In the genomic region with DNA sequence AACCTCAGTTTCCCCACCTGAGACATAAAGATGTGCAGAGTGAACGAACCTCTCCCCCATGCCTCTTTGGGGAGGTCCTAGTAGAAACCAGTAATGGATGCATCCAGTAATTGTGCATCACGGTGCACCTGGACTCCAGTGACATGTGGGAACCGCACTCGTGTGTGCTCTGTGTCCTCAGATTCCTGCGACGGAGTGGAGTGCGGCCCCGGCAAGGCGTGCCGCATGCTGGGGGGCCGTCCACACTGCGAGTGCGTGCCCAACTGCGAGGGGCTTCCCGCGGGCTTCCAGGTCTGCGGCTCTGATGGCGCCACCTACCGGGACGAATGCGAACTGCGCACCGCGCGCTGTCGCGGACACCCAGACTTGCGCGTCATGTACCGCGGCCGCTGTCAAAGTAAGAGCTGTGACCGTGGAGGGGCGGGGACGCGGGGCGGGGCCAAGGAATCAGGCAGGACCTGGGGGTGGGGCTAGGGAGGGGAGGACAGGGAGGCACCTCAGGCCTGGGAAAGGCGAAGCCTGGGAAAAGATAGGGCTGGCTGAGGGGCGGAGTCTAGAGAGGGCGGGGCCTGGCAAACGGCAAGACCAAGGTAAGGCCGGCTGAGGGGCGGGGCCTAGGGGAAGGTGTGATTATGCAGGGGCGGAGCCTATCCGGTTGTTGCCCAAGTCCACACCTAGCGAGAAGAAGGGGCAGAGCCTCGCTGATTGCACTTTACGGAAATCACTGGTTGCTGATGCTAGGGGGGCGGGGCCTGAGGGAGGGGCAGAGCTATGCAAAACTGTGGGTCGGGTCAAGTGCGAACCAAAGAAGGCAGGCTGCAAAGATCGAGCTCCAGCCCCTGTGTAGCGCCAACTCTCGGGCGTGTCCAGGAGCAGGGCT, we compare ENCODE assay signal across 8 mouse cellular contexts. TPM values are rescaled to one million over a fixed set of nuclear protein-coding genes. Genes with fewer than 3 reads are reported as not detected.
A peak's percentile ranks its signal among the peaks of the same experiment; 100 is the strongest.
DNase-seq lines count a peak whose midpoint lies in the region; ATAC-seq and TF ChIP-seq lines count a peak whose summit lies in the region.

No protein-coding gene starts in this region.

- H3K4me1 ChIP-seq in ES-Bruce4 (ENCODE audit: control insufficient read depth, insufficient read depth, low read length) = no peaks in the 10 kb centered on the region
- H3K4me1 ChIP-seq in forebrain, embryonic 15.5 days = peaks cover 25% of the 10 kb centered on the region
- H3K4me1 ChIP-seq in lung, adult 2 months (ENCODE audit: control insufficient read depth, insufficient read depth, low read length) = peaks cover 9% of the 10 kb centered on the region

- H3K36me3 ChIP-seq in ES-Bruce4 (ENCODE audit: control insufficient read depth, insufficient read depth, low read length, poor library complexity, severe bottlenecking) = no peaks in the 10 kb centered on the region
- no peaks in the 10 kb centered on the region for H3K36me3 ChIP-seq in forebrain, embryonic 15.5 days

- 2% methylated on average over 55 of the region's 55 CpGs for WGBS in forebrain, embryonic 15.5 days
- WGBS in lung, adult 2 months = 2% methylated on average over 52 of the region's 55 CpGs

- peak; percentile 26; the same call in 1 of the 2 replicates for TF ChIP-seq EP300 in ES-Bruce4 (IDR thresholded peaks at IDR 0.05; ENCODE audit: insufficient read depth, low read depth, low read length)

- H3K4me3 ChIP-seq in ES-Bruce4 (ENCODE audit: low read depth, low read length) = peak overlapping the region; percentile 73
- peak overlapping the region; percentile 43 for H3K4me3 ChIP-seq in forebrain, embryonic 15.5 days
- H3K4me3 ChIP-seq in lung, adult 2 months (replicated peaks; ENCODE audit: extremely low read depth, low read depth, low read length) = peak overlapping the region; percentile 66

- ATAC-seq in forebrain, embryonic 15.5 days (replicated peaks) = peak; percentile 90
- peak; percentile 81 for ATAC-seq in neutrophil, adult 5-6 weeks (ENCODE audit: extremely low read depth, insufficient number of reproducible peaks, low FRiP score, poor library complexity, severe bottlenecking)

- no peak overlapping the region for H3K9ac ChIP-seq in ES-Bruce4 (ENCODE audit: low read depth, poor library complexity, severe bottlenecking)
- peak overlapping the region; percentile 28; the same call in 1 of the 2 replicates for H3K9ac ChIP-seq in forebrain, embryonic 15.5 days (replicated peaks)

- peak; percentile 79 for TF ChIP-seq CTCF in ES-Bruce4 (IDR thresholded peaks at IDR 0.05; ENCODE audit: low read depth, low read length)
- peak; percentile 65 for TF ChIP-seq CTCF in lung, adult 2 months (IDR thresholded peaks at IDR 0.05; ENCODE audit: insufficient read depth, low read length)

- no peak overlapping the region for H3K27ac ChIP-seq in ES-Bruce4 (ENCODE audit: insufficient read depth, low read length)
- no peak overlapping the region for H3K27ac ChIP-seq in forebrain, embryonic 15.5 days (replicated peaks)

- H3K27me3 ChIP-seq in ES-Bruce4 (ENCODE audit: control insufficient read depth, insufficient read depth, low read length, poor library complexity, severe bottlenecking) = no peaks in the 10 kb centered on the region
- H3K27me3 ChIP-seq in forebrain, embryonic 15.5 days = peaks cover 52% of the 10 kb centered on the region

- H3K4me2 ChIP-seq in forebrain, embryonic 15.5 days (replicated peaks) = peak overlapping the region; percentile 67

- TF ChIP-seq POLR2A in ES-Bruce4 (IDR thresholded peaks at IDR 0.05; ENCODE audit: insufficient read depth, low read length) = no peak
- TF ChIP-seq POLR2A in lung, adult 2 months (IDR thresholded peaks at IDR 0.05; ENCODE audit: borderline replicate concordance, extremely low read depth, low read depth, low read length) = peak; percentile 27; the same call in 1 of the 2 replicates

- DNase-seq in cerebellum, adult 11-12 months = peak; percentile 99
- peak; percentile 86 for DNase-seq in heart, postnatal 25 days (ENCODE audit: low spot score)
- DNase-seq in layer of hippocampus, adult 18-20 months (ENCODE audit: low spot score in 2 of 2) = peak; percentile 94 to 98
- peak; percentile 99 for DNase-seq in lung, adult 2 months
- peak; percentile 85 to 90 for DNase-seq in thymus, adult 18-20 months

- intact Hi-C loops in heart, postnatal 25 days (cut with DNase I) = no loop called here

- H3K9me3 ChIP-seq in ES-Bruce4 (replicated peaks; ENCODE audit: control insufficient read depth, insufficient read depth, low read length, poor library complexity, severe bottlenecking) = no peaks in the 10 kb centered on the region
- no peaks in the 10 kb centered on the region; the same call in 1 of the 2 replicates for H3K9me3 ChIP-seq in forebrain, embryonic 15.5 days

RNA-seq across cellular contexts. Expression of gene Fstl3, which starts 3.0 kb away (rescaled TPM):
- polyA plus RNA-seq in ES-Bruce4 (2011; ENCODE audit: insufficient read depth, insufficient read length, low read depth, missing spikeins) = 7.7 TPM in 2 replicates
- 0.83 and 0.84 TPM in 2 replicates for polyA plus RNA-seq in forebrain, embryonic 15.5 days (2015; fragmentation: Nextera tagmentation; extraction: Ambion mirVana)
- 1 to 10 TPM; 2.9 to 4.2 TPM for total RNA-seq in heart, postnatal 25 days (2021)
- 1 to 10 TPM; 1.8 to 2.5 TPM for total RNA-seq in layer of hippocampus, adult 18-20 months (2021)
- 65.8 and 72.7 TPM in 2 replicates for polyA plus RNA-seq in lung, adult 2 months (2012; rRNA removed)
- total RNA-seq in neutrophil, adult 5-6 weeks (2017) = 1.0 and 2.6 TPM in 2 replicates

RNA-seq across cellular contexts. Expression of gene Prss57, which starts 10.7 kb away (rescaled TPM):
- polyA plus RNA-seq in ES-Bruce4 (2011; ENCODE audit: insufficient read depth, insufficient read length, low read depth, missing spikeins) = not detected in 2 replicates
- 0.25 and 0.43 TPM in 2 replicates for polyA plus RNA-seq in forebrain, embryonic 15.5 days (2015; fragmentation: Nextera tagmentation; extraction: Ambion mirVana)
- total RNA-seq in heart, postnatal 25 days (2021) = not detected
- under 1 TPM; 0.61 to 0.89 TPM for total RNA-seq in layer of hippocampus, adult 18-20 months (2021)
- polyA plus RNA-seq in lung, adult 2 months (2012; rRNA removed) = 0.20 TPM in 1 of 2 replicates, not detected in the other
- total RNA-seq in neutrophil, adult 5-6 weeks (2017) = 1.1 and 1.2 TPM in 2 replicates

RNA-seq across cellular contexts. Expression of gene Rnf126, which starts 13.3 kb away (rescaled TPM):
- polyA plus RNA-seq in ES-Bruce4 (2011; ENCODE audit: insufficient read depth, insufficient read length, low read depth, missing spikeins) = 49.6 and 61.5 TPM in 2 replicates
- polyA plus RNA-seq in forebrain, embryonic 15.5 days (2015; fragmentation: Nextera tagmentation; extraction: Ambion mirVana) = 94.9 and 108 TPM in 2 replicates
- 10 to 100 TPM; 21.2 to 22.8 TPM for total RNA-seq in heart, postnatal 25 days (2021)
- 10 to 100 TPM; 84.9 to 87.3 TPM for total RNA-seq in layer of hippocampus, adult 18-20 months (2021)
- 103 and 134 TPM in 2 replicates for polyA plus RNA-seq in lung, adult 2 months (2012; rRNA removed)
- 12.0 and 15.9 TPM in 2 replicates for total RNA-seq in neutrophil, adult 5-6 weeks (2017)

RNA-seq across cellular contexts. Expression of gene Palm, which starts 13.3 kb away (rescaled TPM):
- 53.3 and 53.7 TPM in 2 replicates for polyA plus RNA-seq in ES-Bruce4 (2011; ENCODE audit: insufficient read depth, insufficient read length, low read depth, missing spikeins)
- polyA plus RNA-seq in forebrain, embryonic 15.5 days (2015; fragmentation: Nextera tagmentation; extraction: Ambion mirVana) = 317 and 325 TPM in 2 replicates
- total RNA-seq in heart, postnatal 25 days (2021) = 10 to 100 TPM; 70.3 to 77.3 TPM
- total RNA-seq in layer of hippocampus, adult 18-20 months (2021) = 100 to 1,000 TPM; 293 to 314 TPM
- 34.2 and 38.5 TPM in 2 replicates for polyA plus RNA-seq in lung, adult 2 months (2012; rRNA removed)
- total RNA-seq in neutrophil, adult 5-6 weeks (2017) = 40.6 and 42.1 TPM in 2 replicates

RNA-seq across cellular contexts. Expression of gene Fgf22, which starts 25.1 kb away (rescaled TPM):
- polyA plus RNA-seq in ES-Bruce4 (2011; ENCODE audit: insufficient read depth, insufficient read length, low read depth, missing spikeins) = 1.0 and 1.2 TPM in 2 replicates
- polyA plus RNA-seq in forebrain, embryonic 15.5 days (2015; fragmentation: Nextera tagmentation; extraction: Ambion mirVana) = 0.69 and 0.72 TPM in 2 replicates
- total RNA-seq in heart, postnatal 25 days (2021) = not detected
- 1 to 10 TPM; 1.5 to 2.2 TPM for total RNA-seq in layer of hippocampus, adult 18-20 months (2021)
- 0.10 and 1.0 TPM in 2 replicates for polyA plus RNA-seq in lung, adult 2 months (2012; rRNA removed)
- not detected in 2 replicates for total RNA-seq in neutrophil, adult 5-6 weeks (2017)
